Comparison of ENCODE assay signal across 17 mouse cellular contexts in genomic region chr5:36704684-36705083, GRCm38 (mm10).
"Had no signal": no experiment of that assay in that cellular context is flagged by ENCODE, and none has a peak within 500 bp of the region (broad histone marks: within the 10 kb centered on the region; RNA-seq: fewer than 3 reads in every experiment).

No protein-coding gene starts in this region.

- DNase-seq: lung, adult 2 months; lung, postnatal 14 days; lung, postnatal 36 days; right cerebral cortex, postnatal 14 days; thymus, adult 2 months; thymus, postnatal 25 days; thymus, postnatal 4 days had no signal

- ATAC-seq: lung, postnatal 0 days; midbrain, embryonic 13.5 days; midbrain, embryonic 15.5 days had no signal

- H3K4me1 ChIP-seq: lung, embryonic 15.5 days; midbrain, embryonic 13.5 days; midbrain, embryonic 15.5 days; neural tube, embryonic 12.5 days; stomach, embryonic 15.5 days had no signal

- H3K4me2 ChIP-seq: lung, embryonic 15.5 days; midbrain, embryonic 11.5 days; midbrain, embryonic 13.5 days; midbrain, embryonic 15.5 days; neural tube, embryonic 12.5 days; stomach, embryonic 15.5 days had no signal

- H3K9me3 ChIP-seq: lung, embryonic 15.5 days; megakaryocyte, embryonic 14.5 days; midbrain, embryonic 13.5 days; midbrain, embryonic 15.5 days; neural tube, embryonic 12.5 days; stomach, embryonic 15.5 days had no signal

- H3K27ac ChIP-seq: lung, embryonic 15.5 days; macrophage; midbrain, embryonic 13.5 days; midbrain, embryonic 15.5 days; neural tube, embryonic 12.5 days; stomach, embryonic 15.5 days; stomach, postnatal 0 days had no signal

- H3K4me3 ChIP-seq: lung, embryonic 15.5 days; midbrain, embryonic 13.5 days; midbrain, embryonic 15.5 days; neural tube, embryonic 12.5 days; stomach, embryonic 15.5 days had no signal

- H3K9ac ChIP-seq: lung, embryonic 15.5 days; midbrain, embryonic 13.5 days; midbrain, embryonic 15.5 days; neural tube, embryonic 12.5 days; stomach, embryonic 15.5 days had no signal

- H3K27me3 ChIP-seq: midbrain, embryonic 13.5 days; midbrain, embryonic 15.5 days; stomach, embryonic 15.5 days had no signal

- H3K36me3 ChIP-seq: lung, embryonic 15.5 days; midbrain, embryonic 13.5 days; midbrain, embryonic 15.5 days; neural tube, embryonic 12.5 days; stomach, embryonic 15.5 days had no signal
